Comparison of ENCODE assay signal across 9 mouse cellular contexts in the genomic region with DNA sequence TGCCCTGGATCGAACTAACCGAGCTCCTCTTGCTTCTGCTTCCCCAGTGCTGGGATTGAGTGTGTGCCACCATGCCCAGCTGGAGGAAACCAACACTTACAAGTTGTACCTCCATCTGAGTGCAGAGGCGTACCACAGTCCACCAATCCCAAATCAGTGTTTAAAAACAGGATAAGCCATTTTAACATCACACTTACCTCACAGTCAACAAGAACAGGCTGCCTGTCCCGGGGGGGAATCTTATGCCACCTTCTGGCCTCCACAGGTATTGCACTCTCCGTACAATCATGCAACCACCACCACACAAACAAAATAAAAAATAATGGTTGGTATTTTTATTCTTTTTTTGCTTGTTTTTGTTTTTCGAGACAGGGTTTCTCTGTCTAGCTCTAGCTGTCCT. TPM values are rescaled to one million over a fixed set of nuclear protein-coding genes. Genes with fewer than 3 reads are reported as not detected.
DNase-seq lines count a peak whose midpoint lies in the region; ATAC-seq and TF ChIP-seq lines count a peak whose summit lies in the region.
"Had no signal": no experiment of that assay in that cellular context is flagged by ENCODE, and none has a peak within 500 bp of the region (broad histone marks: within the 10 kb centered on the region; RNA-seq: fewer than 3 reads in every experiment).

No protein-coding gene starts in this region.

- no peaks in the 10 kb centered on the region for H3K9me3 ChIP-seq in intestine, embryonic 15.5 days
- no peaks in the 10 kb centered on the region for H3K9me3 ChIP-seq in intestine, embryonic 16.5 days (ENCODE audit: control insufficient read depth, low read length)
- no peaks in the 10 kb centered on the region for H3K9me3 ChIP-seq in G1E (replicated peaks)
- H3K9me3 ChIP-seq in liver, embryonic 14.5 days (ENCODE audit: control insufficient read depth, low read length) = no peaks in the 10 kb centered on the region
- H3K9me3 ChIP-seq: embryonic facial prominence, embryonic 15.5 days had no signal

- WGBS in intestine, embryonic 15.5 days = 86% methylated on average over 6 of the region's 6 CpGs
- 87% methylated on average over 6 of the region's 6 CpGs for WGBS in intestine, embryonic 16.5 days
- WGBS in liver, embryonic 14.5 days (ENCODE audit: insufficient replicate concordance) = 62% methylated on average over 6 of the region's 6 CpGs

- no peaks in the 10 kb centered on the region for H3K4me1 ChIP-seq in intestine, embryonic 15.5 days (replicated peaks)
- H3K4me1 ChIP-seq in intestine, embryonic 16.5 days (ENCODE audit: control insufficient read depth, insufficient read depth, low read length) = no peaks in the 10 kb centered on the region
- no peaks in the 10 kb centered on the region for H3K4me1 ChIP-seq in G1E (ENCODE audit: insufficient read depth, low read depth, low read length)
- H3K4me1 ChIP-seq in liver, embryonic 14.5 days (replicated peaks; ENCODE audit: control insufficient read depth in 2 of 2, insufficient read depth in 2 of 2, low read length in 1 of 2) = no peaks in the 10 kb centered on the region
- H3K4me1 ChIP-seq: embryonic facial prominence, embryonic 15.5 days had no signal

- H3K36me3 ChIP-seq in intestine, embryonic 15.5 days = peaks cover 26% of the 10 kb centered on the region
- H3K36me3 ChIP-seq in intestine, embryonic 16.5 days (ENCODE audit: control insufficient read depth, insufficient read depth, low read length) = peaks cover 14% of the 10 kb centered on the region
- peaks cover 73% of the 10 kb centered on the region for H3K36me3 ChIP-seq in G1E (replicated peaks)
- peaks cover 46% of the 10 kb centered on the region for H3K36me3 ChIP-seq in liver, embryonic 14.5 days (replicated peaks; ENCODE audit: control insufficient read depth, insufficient read depth, low read depth)

- no peak overlapping the region for H3K4me2 ChIP-seq in intestine, embryonic 15.5 days (replicated peaks)
- no peak overlapping the region for H3K4me2 ChIP-seq in intestine, embryonic 16.5 days (ENCODE audit: low read depth, low read length)
- H3K4me2 ChIP-seq in liver, embryonic 14.5 days (ENCODE audit: low read depth) = no peak overlapping the region
- H3K4me2 ChIP-seq: embryonic facial prominence, embryonic 15.5 days had no signal

- no peak overlapping the region for H3K4me3 ChIP-seq in intestine, embryonic 15.5 days (replicated peaks)
- no peak overlapping the region for H3K4me3 ChIP-seq in intestine, embryonic 16.5 days (ENCODE audit: low read length)
- H3K4me3 ChIP-seq in G1E (ENCODE audit: low read depth, low read length) = no peak overlapping the region
- no peak overlapping the region for H3K4me3 ChIP-seq in liver, embryonic 14.5 days (ENCODE audit: insufficient read depth in 1 of 2, low read depth in 2 of 2, low read length in 2 of 2)
- H3K4me3 ChIP-seq: embryonic facial prominence, embryonic 15.5 days had no signal

- no peaks in the 10 kb centered on the region for H3K27me3 ChIP-seq in intestine, embryonic 15.5 days (replicated peaks)
- H3K27me3 ChIP-seq in intestine, embryonic 16.5 days (replicated peaks; ENCODE audit: control insufficient read depth, insufficient read depth, low read length) = no peaks in the 10 kb centered on the region
- H3K27me3 ChIP-seq in G1E (ENCODE audit: insufficient read depth, low read length) = no peaks in the 10 kb centered on the region
- H3K27me3 ChIP-seq in liver, embryonic 14.5 days (ENCODE audit: control insufficient read depth, insufficient read depth, low read length) = no peaks in the 10 kb centered on the region
- H3K27me3 ChIP-seq: embryonic facial prominence, embryonic 15.5 days had no signal

- no peak for TF ChIP-seq EP300 in liver, embryonic 14.5 days (IDR thresholded peaks at IDR 0.05; ENCODE audit: low read depth)

- ATAC-seq in intestine, embryonic 15.5 days = peak; percentile 12; the same call in 1 of the 2 replicates
- ATAC-seq in intestine, embryonic 16.5 days = no peak
- ATAC-seq in G1E (ENCODE audit: extremely low read depth, insufficient number of reproducible peaks, low FRiP score, poor library complexity, severe bottlenecking) = 0 out of 2 replicates have a peak, but pooled peaks have one; percentile 32
- ATAC-seq in liver, embryonic 14.5 days (ENCODE audit: insufficient read depth) = peak; percentile 24; the same call in 1 of the 2 replicates

- peak; percentile 71; the same call in 1 of the 2 replicates for TF ChIP-seq CTCF in G1E (IDR thresholded peaks at IDR 0.05; ENCODE audit: low read depth, low read length)
- TF ChIP-seq CTCF in liver, embryonic 14.5 days (IDR thresholded peaks at IDR 0.05; ENCODE audit: low read depth) = peak; percentile 84

- H3K27ac ChIP-seq in intestine, embryonic 15.5 days = no peak overlapping the region
- no peak overlapping the region for H3K27ac ChIP-seq in intestine, embryonic 16.5 days (ENCODE audit: low read length)
- H3K27ac ChIP-seq in liver, embryonic 14.5 days = no peak overlapping the region
- H3K27ac ChIP-seq: embryonic facial prominence, embryonic 15.5 days had no signal

- DNase-seq in A20 (ENCODE audit: low read depth, low spot score) (peak; percentile 56), G1E (ENCODE audit: low spot score) (peak; percentile 30)
- peak; percentile 30 for DNase-seq in embryo, embryonic 9.5 days (ENCODE audit: extremely low spot score)
- DNase-seq in liver, embryonic 14.5 days (ENCODE audit: low read depth in 3 of 3, low spot score in 3 of 3) = peak in 2 of 3 experiments; percentile 6 to 10
- DNase-seq in testis, postnatal 10 days (ENCODE audit: low spot score) = peak; percentile 76
- no peak for DNase-seq in left cerebral cortex, adult 9 months (ENCODE audit: low spot score in 2 of 2)

- no peak overlapping the region for H3K9ac ChIP-seq in intestine, embryonic 15.5 days
- H3K9ac ChIP-seq in intestine, embryonic 16.5 days (ENCODE audit: low read depth, low read length) = no peak overlapping the region
- no peak overlapping the region for H3K9ac ChIP-seq in liver, embryonic 14.5 days (replicated peaks)
- H3K9ac ChIP-seq: embryonic facial prominence, embryonic 15.5 days had no signal

RNA-seq across cellular contexts. Expression of a gene that starts 50.0 kb away (rescaled TPM):
- 32.8 TPM in 2 replicates for polyA plus RNA-seq in intestine, embryonic 15.5 days (2015; fragmentation: Nextera tagmentation; extraction: Ambion mirVana)
- 14.5 and 25.2 TPM in 2 replicates for polyA plus RNA-seq in intestine, embryonic 16.5 days (2015; fragmentation: Nextera tagmentation; extraction: Ambion mirVana)
- total RNA-seq in G1E (2014; fragmentation: Nextera tagmentation) (93.1 and 94.9 TPM in 2 replicates), G1E (2017) (98.3 and 102 TPM in 2 replicates)
- polyA plus RNA-seq in G1E (2012) = 20.0 and 25.0 TPM in 2 replicates
- polyA plus RNA-seq in liver, embryonic 14.5 days (2012; rRNA removed) = 8.3 and 14.2 TPM in 2 replicates
- polyA plus RNA-seq in liver, embryonic 14.5 days (2014; fragmentation: Nextera tagmentation; extraction: Ambion mirVana) = 14.9 and 15.5 TPM in 2 replicates

RNA-seq across cellular contexts. Expression of a gene that starts 50.9 kb away (rescaled TPM):
- polyA plus RNA-seq in intestine, embryonic 15.5 days (2015; fragmentation: Nextera tagmentation; extraction: Ambion mirVana) = 26.9 and 28.0 TPM in 2 replicates
- polyA plus RNA-seq in intestine, embryonic 16.5 days (2015; fragmentation: Nextera tagmentation; extraction: Ambion mirVana) = 20.7 and 21.1 TPM in 2 replicates
- total RNA-seq in G1E (2014; fragmentation: Nextera tagmentation) (16.2 and 28.5 TPM in 2 replicates), G1E (2017) (17.1 and 21.8 TPM in 2 replicates)
- 7.2 TPM in 2 replicates for polyA plus RNA-seq in G1E (2012)
- polyA plus RNA-seq in liver, embryonic 14.5 days (2012; rRNA removed) = 4.6 and 6.4 TPM in 2 replicates
- polyA plus RNA-seq in liver, embryonic 14.5 days (2014; fragmentation: Nextera tagmentation; extraction: Ambion mirVana) = 16.4 and 16.8 TPM in 2 replicates

Comparison
In these comparisons a context has a peak if more than half of its experiments do, and no peak if none do; other contexts are left out.
1. DNase-seq: peak in A20 (single experiment), G1E (single experiment), embryo, embryonic 9.5 days (single experiment), liver, embryonic 14.5 days (2 of 3) and testis, postnatal 10 days (single experiment); none in left cerebral cortex, adult 9 months (0 of 2).